Mouse (Mus musculus) MEL (cell line): Measurements from ENCODE around the gene Cnih2. TPM values are rescaled to one million over a fixed set of nuclear protein-coding genes. Genes with fewer than 3 reads are reported as not detected.

Experiments used
- DNase-seq: peaks from one replicate; pipeline ENCODE4 v3.0.0; 2011; ENCODE audit warnings: low read depth, low spot score
- H3K27ac ChIP-seq: 2 replicates; pipeline ENCODE4 v1.5.1; 2012; ENCODE audit warnings: low read depth, mild to moderate bottlenecking, control low read depth, low read length, moderate library complexity; ENCODE audit not compliant: control insufficient read depth
- H3K27me3 ChIP-seq, 2 experiments: fragments of 150-350 bp in 1 of 2; sonication (generic) in 1 of 2; 2 replicates each; pipeline ENCODE4 v1.6.1; 2012; ENCODE audit warnings: low read length in 2 of 2, mild to moderate bottlenecking in 2 of 2, improper control_type of control experiment in 1 of 2, moderate library complexity in 1 of 2; ENCODE audit not compliant: insufficient read depth in 2 of 2, control insufficient read depth in 1 of 2
- H3K36me3 ChIP-seq, 2 experiments: 2 replicates each; pipeline ENCODE4 v1.6.1; 2012 to 2014; ENCODE audit warnings: low read length in 2 of 2, improper control_type of control experiment in 1 of 2, inconsistent platforms in 1 of 2, mild to moderate bottlenecking in 1 of 2; ENCODE audit not compliant: insufficient read depth in 2 of 2, control insufficient read depth in 1 of 2
- H3K4me1 ChIP-seq, 2 experiments: fragments of 150-350 bp in 1 of 2; sonication (generic) in 1 of 2; 2 replicates each; pipeline ENCODE4 v1.6.1; 2012; ENCODE audit warnings: low read length in 2 of 2, improper control_type of control experiment in 1 of 2, mild to moderate bottlenecking in 1 of 2; ENCODE audit not compliant: insufficient read depth in 2 of 2, control insufficient read depth in 1 of 2
- H3K4me3 ChIP-seq, 2 experiments: fragments of 150-350 bp in 1 of 2; sonication (generic) in 1 of 2; 2 replicates each; pipeline ENCODE4 v1.5.1; 2012; ENCODE audit warnings: low read depth in 2 of 2, low read length in 2 of 2, mild to moderate bottlenecking in 2 of 2, moderate library complexity in 2 of 2, control low read depth in 1 of 2, improper control_type of control experiment in 1 of 2; ENCODE audit not compliant: control insufficient read depth in 1 of 2, insufficient read depth in 1 of 2
- H3K79me2 ChIP-seq: 2 replicates; pipeline ENCODE4 v1.6.1; 2012; ENCODE audit warnings: mild to moderate bottlenecking, low read length, moderate library complexity; ENCODE audit not compliant: control insufficient read depth, poor library complexity, insufficient read depth
- H3K9ac ChIP-seq: 2 replicates; pipeline ENCODE4 v1.6.1; 2012; ENCODE audit warnings: low read depth, mild to moderate bottlenecking, control low read depth, low read length, moderate library complexity; ENCODE audit not compliant: control insufficient read depth, poor library complexity, severe bottlenecking
- H3K9me3 ChIP-seq: fragments of 150-350 bp; sonication (generic); replicated peaks from 2 replicates; pipeline ENCODE4 v1.6.1; 2012; ENCODE audit warnings: mild to moderate bottlenecking, low read length, improper control_type of control experiment, moderate library complexity; ENCODE audit not compliant: insufficient read depth
- CHD2 ChIP-seq: IDR thresholded peaks from 2 replicates; pipeline ENCODE4 v1.6.1; 2011; ENCODE audit warnings: low read length, improper control_type of control experiment
- CTCF ChIP-seq, 3 experiments: IDR thresholded peaks in 2 of 3; conservative IDR thresholded peaks in 1 of 3; 2 replicates each; pipeline ENCODE4 v1.5.1; 2011 to 2012; ENCODE audit warnings: low read length in 3 of 3, low read depth in 2 of 3, mild to moderate bottlenecking in 2 of 3, improper control_type of control experiment in 1 of 3, inconsistent platforms in 1 of 3, mixed read lengths in 1 of 3, moderate library complexity in 1 of 3; ENCODE audit not compliant: control insufficient read depth in 1 of 3, insufficient read depth in 1 of 3, poor library complexity in 1 of 3, severe bottlenecking in 1 of 3
- E2F4 ChIP-seq: IDR thresholded peaks from 2 replicates; pipeline ENCODE4 v1.6.1; 2011; ENCODE audit warnings: low read depth, low read length, improper control_type of control experiment, borderline replicate concordance
- ELF1 ChIP-seq: IDR thresholded peaks from 2 replicates; pipeline ENCODE4 v1.6.1; 2014; ENCODE audit warnings: low read depth, mild to moderate bottlenecking, inconsistent platforms, low read length, improper control_type of control experiment, moderate library complexity
- EP300 ChIP-seq, 2 experiments: IDR thresholded peaks; 2 replicates each; pipeline ENCODE4 v1.6.1; 2011; ENCODE audit warnings: improper control_type of control experiment in 2 of 2, low read length in 2 of 2, low read depth in 1 of 2, mild to moderate bottlenecking in 1 of 2
- ETS1 ChIP-seq: IDR thresholded peaks from 2 replicates; pipeline ENCODE4 v1.6.1; 2012; ENCODE audit warnings: low read depth, mild to moderate bottlenecking, inconsistent platforms, low read length, improper control_type of control experiment, moderate library complexity
- GATA1 ChIP-seq: IDR thresholded peaks from 2 replicates; pipeline ENCODE4 v1.6.1; 2011; ENCODE audit warnings: low read depth, low read length, improper control_type of control experiment
- HCFC1 ChIP-seq: IDR thresholded peaks from 2 replicates; pipeline ENCODE4 v1.6.1; 2012; ENCODE audit warnings: low read depth, mild to moderate bottlenecking, inconsistent platforms, low read length, improper control_type of control experiment, moderate library complexity
- MAZ ChIP-seq: IDR thresholded peaks from 2 replicates; pipeline ENCODE4 v1.6.1; 2012; ENCODE audit warnings: low read depth, mild to moderate bottlenecking, inconsistent platforms, low read length, improper control_type of control experiment
- MYB ChIP-seq: IDR thresholded peaks from 2 replicates; pipeline ENCODE4 v1.6.1; 2011; ENCODE audit warnings: mild to moderate bottlenecking, low read depth, low read length, improper control_type of control experiment
- NELFE ChIP-seq: IDR thresholded peaks from 2 replicates; pipeline ENCODE4 v1.6.1; 2011; ENCODE audit warnings: low read depth, low read length, improper control_type of control experiment
- NRF1 ChIP-seq: IDR thresholded peaks from 2 replicates; pipeline ENCODE4 v1.6.1; 2014; ENCODE audit warnings: low read depth, mild to moderate bottlenecking, inconsistent platforms, low read length, improper control_type of control experiment, moderate library complexity; ENCODE audit not compliant: poor library complexity, insufficient read depth, severe bottlenecking
- POLR2A ChIP-seq, 2 experiments: IDR thresholded peaks; 2 replicates each; pipeline ENCODE4 v1.6.1; 2011 to 2012; ENCODE audit warnings: low read length in 2 of 2, mild to moderate bottlenecking in 2 of 2, control low read depth in 1 of 2, improper control_type of control experiment in 1 of 2, low read depth in 1 of 2, moderate library complexity in 1 of 2; ENCODE audit not compliant: control insufficient read depth in 1 of 2, insufficient read depth in 1 of 2, poor library complexity in 1 of 2
- POLR2AphosphoS5 ChIP-seq: IDR thresholded peaks from 2 replicates; pipeline ENCODE4 v1.6.1; 2012; ENCODE audit warnings: low read depth, borderline replicate concordance, mild to moderate bottlenecking, inconsistent platforms, low read length, moderate library complexity, mixed read lengths
- RAD21 ChIP-seq: IDR thresholded peaks from 2 replicates; pipeline ENCODE4 v1.6.1; 2011; ENCODE audit warnings: mild to moderate bottlenecking, low read depth, low read length, improper control_type of control experiment
- SMC3 ChIP-seq: IDR thresholded peaks from 2 replicates; pipeline ENCODE4 v1.6.1; 2011; ENCODE audit warnings: low read depth, low read length, improper control_type of control experiment
- TAL1 ChIP-seq: IDR thresholded peaks from 2 replicates; pipeline ENCODE4 v1.6.1; 2012; ENCODE audit warnings: mild to moderate bottlenecking, inconsistent platforms, low read length, moderate library complexity, mixed read lengths
- TBP ChIP-seq: IDR thresholded peaks from 2 replicates; pipeline ENCODE4 v1.8.0; 2011; ENCODE audit warnings: low read depth, low read length, improper control_type of control experiment
- TCF12 ChIP-seq: IDR thresholded peaks from 2 replicates; pipeline ENCODE4 v1.6.1; 2014; ENCODE audit warnings: low read depth, mild to moderate bottlenecking, inconsistent platforms, low read length, improper control_type of control experiment, moderate library complexity
- UBTF ChIP-seq: IDR thresholded peaks from 2 replicates; pipeline ENCODE4 v1.6.1; 2012; ENCODE audit warnings: low read depth, mild to moderate bottlenecking, inconsistent platforms, low read length, improper control_type of control experiment, moderate library complexity, borderline replicate concordance; ENCODE audit not compliant: insufficient read depth
- USF1 ChIP-seq: IDR thresholded peaks from 2 replicates; pipeline ENCODE4 v1.6.1; 2014; ENCODE audit warnings: low read depth, mild to moderate bottlenecking, inconsistent platforms, low read length, improper control_type of control experiment, moderate library complexity
- ZKSCAN1 ChIP-seq: IDR thresholded peaks from 2 replicates; pipeline ENCODE4 v1.6.1; 2012; ENCODE audit warnings: low read depth, mild to moderate bottlenecking, inconsistent platforms, low read length, improper control_type of control experiment, moderate library complexity
- ZNF384 ChIP-seq: IDR thresholded peaks from 2 replicates; pipeline ENCODE4 v1.6.1; 2012; ENCODE audit warnings: low read depth, mild to moderate bottlenecking, inconsistent platforms, low read length, improper control_type of control experiment
- polyA plus RNA-seq, 2 experiments: library from polyadenylated mRNA; stranded (reverse) in 1 of 2; unstranded in 1 of 2; fragments of >175 nt in 1 of 2; fragments of >200 nt in 1 of 2; gene quantifications; 2 replicates each; pipeline versions ENCODE4 v1.2.1 to v1.2.4; 2012; ENCODE audit warnings: low replicate concordance in 2 of 2, low read depth in 1 of 2; ENCODE audit not compliant: insufficient read length in 2 of 2, insufficient read depth in 1 of 2, missing spikeins in 1 of 2
- total RNA-seq: library from RNA; depleted of rRNA; stranded (reverse); fragments of 300-350 nt; gene quantifications from 2 replicates; pipeline ENCODE4 v1.2.3, GENCODE M21; 2012

The Cnih2 gene
- total and polyA plus RNA-seq, 3 experiments: 1.0 to 2.7 TPM; not detected in 1

DNA sequence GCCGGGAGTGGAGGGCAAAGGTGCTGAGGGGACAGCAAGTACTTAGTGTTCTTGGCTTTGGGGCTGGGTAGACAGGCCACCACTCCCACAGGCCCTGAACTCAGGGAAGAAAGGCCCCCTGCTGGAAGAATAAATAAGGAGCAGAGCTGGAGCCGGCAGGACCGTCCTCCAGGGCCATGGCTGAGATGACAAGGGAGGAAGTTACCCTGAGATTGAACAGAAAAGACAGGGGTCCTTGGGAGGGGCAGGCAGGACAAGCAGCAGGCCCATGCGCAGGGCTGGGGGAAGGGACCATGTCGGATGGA is 9.9 kb upstream of the Cnih2 start:
- TF ChIP-seq TBP (no peak), SMC3 (peak; percentile 17; the same call in 1 of the 2 replicates), CTCF (IDR thresholded peaks at IDR 0.05 in 2 of 3, conservative IDR thresholded peaks at IDR 0.05 in 1 of 3; ENCODE audit: control insufficient read depth in 1 of 3, insufficient read depth in 1 of 3, low read depth in 2 of 3, low read length in 3 of 3, poor library complexity in 1 of 3, severe bottlenecking in 1 of 3) (peak in 2 of 3 experiments; percentile 17 to 34; a peak in 2 of 6 replicates)
- H3K27ac ChIP-seq: no peak overlapping the region
- H3K4me1 ChIP-seq: peaks cover 2 to 6% of the 10 kb centered on the region in 2 experiments; a peak in 3 of 4 replicates
- peaks cover 1 to 6% of the 10 kb centered on the region in 2 experiments; a peak in 3 of 4 replicates for H3K36me3 ChIP-seq
- DNase-seq: peak; percentile 39
- no peak overlapping the region for H3K9ac ChIP-seq
- peaks cover 9% of the 10 kb centered on the region; the same call in 1 of the 2 replicates for H3K79me2 ChIP-seq
- no peaks in the 10 kb centered on the region for H3K27me3 ChIP-seq
- H3K9me3 ChIP-seq: no peaks in the 10 kb centered on the region
- H3K4me3 ChIP-seq: no peak overlapping the region

DNA sequence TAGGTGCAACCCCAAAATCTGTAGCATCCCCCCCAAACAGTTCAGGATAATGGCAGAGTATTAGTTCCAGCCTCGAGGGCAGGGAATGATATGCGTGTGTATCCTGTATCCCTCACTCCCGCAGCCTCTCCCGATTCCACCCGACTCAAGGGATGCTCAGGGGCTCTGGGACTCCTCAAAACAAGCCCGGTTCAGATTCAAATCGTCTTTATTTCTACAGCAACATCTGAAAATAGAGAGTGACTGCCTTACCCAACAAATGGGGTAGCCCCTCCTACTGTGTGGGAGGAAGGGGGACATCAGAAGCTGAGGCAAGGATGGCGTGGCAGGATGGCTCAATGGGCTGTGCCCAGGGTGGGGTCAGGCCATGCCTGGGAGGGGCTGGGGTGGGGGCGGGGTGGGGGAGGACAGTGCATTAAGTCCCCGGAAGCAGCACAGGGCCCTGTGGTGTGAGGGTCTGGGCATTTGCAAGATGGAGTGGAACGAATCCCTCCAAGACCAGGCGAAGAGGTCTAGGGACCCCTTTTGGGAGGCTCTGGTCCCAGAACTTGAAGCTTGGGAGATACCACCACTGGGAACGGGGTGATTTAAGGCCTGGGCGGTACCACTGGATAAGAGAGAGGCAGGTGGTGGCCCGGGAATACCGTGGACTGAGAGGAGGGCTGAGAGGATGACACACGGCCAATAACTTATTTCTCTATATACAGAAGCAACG is 9.4 kb upstream of the Cnih2 start:
- H3K27me3 ChIP-seq: no peaks in the 10 kb centered on the region
- H3K27ac ChIP-seq: no peak overlapping the region
- no peak overlapping the region for H3K9ac ChIP-seq
- H3K9me3 ChIP-seq: no peaks in the 10 kb centered on the region
- no peak for DNase-seq
- TF ChIP-seq UBTF (no peak), NRF1 (no peak)
- TF ChIP-seq, all 39 proteins: peak for 0
- Histone ChIP-seq H3K4me1 (peaks cover 2 to 6% of the 10 kb centered on the region in 2 experiments; a peak in 3 of 4 replicates), H3K36me3 (peaks cover 1 to 6% of the 10 kb centered on the region in 2 experiments; a peak in 3 of 4 replicates), H3K4me3 (no peak overlapping the region), H3K79me2 (peaks cover 9% of the 10 kb centered on the region; the same call in 1 of the 2 replicates)

DNA sequence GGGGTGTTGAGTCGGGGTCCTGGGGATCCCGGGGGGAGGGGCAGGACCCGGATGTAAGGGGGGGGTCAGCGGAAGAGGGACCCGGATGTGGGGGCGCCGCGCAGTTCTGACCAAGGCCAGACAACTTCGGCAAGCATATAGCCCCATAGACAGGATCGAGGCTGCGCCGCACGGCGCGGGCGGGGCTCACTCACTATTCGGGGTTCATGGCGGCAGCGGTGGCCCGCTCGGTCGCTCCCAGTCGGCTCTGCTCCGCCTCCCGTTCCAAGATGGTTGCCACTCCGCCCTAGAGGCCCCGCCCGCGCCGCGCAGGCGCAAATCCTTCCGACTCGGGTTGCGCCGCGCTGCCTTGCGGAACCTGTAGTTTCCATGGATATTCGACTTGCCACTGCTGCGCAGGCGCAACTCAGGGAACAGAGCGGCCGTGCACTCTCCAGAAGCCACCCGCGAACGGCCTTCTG is 8.4 kb upstream of the Cnih2 start, which contains the start of gene Rab1b:
Gene Rab1b, minus strand, starts transcription at position 342 of the 461 bp plus-strand sequence.
- H3K27me3 ChIP-seq: no peaks in the 10 kb centered on the region
- peaks cover 1 to 6% of the 10 kb centered on the region in 2 experiments; a peak in 3 of 4 replicates for H3K36me3 ChIP-seq
- peak; percentile 98 for DNase-seq
- H3K4me3 ChIP-seq: peak within 1 kb of the TSS; percentile 88 to 93
- H3K9me3 ChIP-seq: no peaks in the 10 kb centered on the region
- peaks cover 9% of the 10 kb centered on the region; the same call in 1 of the 2 replicates for H3K79me2 ChIP-seq
- H3K9ac ChIP-seq: peak within 1 kb of the TSS; percentile 96
- H3K4me1 ChIP-seq: peaks cover 2 to 6% of the 10 kb centered on the region in 2 experiments; a peak in 3 of 4 replicates
- H3K27ac ChIP-seq: peak within 1 kb of the TSS; percentile 90
- no peak for TF ChIP-seq SMC3
- no peak for TF ChIP-seq UBTF
- TF ChIP-seq ETS1: no peak; the same call in 1 of the 2 replicates
- TF ChIP-seq TCF12: peak; percentile 52; the same call in 1 of the 2 replicates
- peak; percentile 96 for TF ChIP-seq HCFC1
- no peak for TF ChIP-seq CHD2
- no peak for TF ChIP-seq ELF1
- no peak for TF ChIP-seq RAD21
- no peak for TF ChIP-seq POLR2AphosphoS5
- no peak for TF ChIP-seq ZKSCAN1
- no peak for TF ChIP-seq USF1
- no peak for TF ChIP-seq GATA1
- peak; percentile 60 for TF ChIP-seq NELFE
- TF ChIP-seq E2F4: no peak; the same call in 1 of the 2 replicates
- TF ChIP-seq NRF1: peak; percentile 93
- TF ChIP-seq TAL1: no peak
- TF ChIP-seq MAZ: peak; percentile 77
- TF ChIP-seq POLR2A (IDR thresholded peaks at IDR 0.05; ENCODE audit: control insufficient read depth in 1 of 2, insufficient read depth in 1 of 2, low read depth in 1 of 2, low read length in 2 of 2, poor library complexity in 1 of 2): peak; percentile 29 to 78; a peak in 2 of 4 replicates
- TF ChIP-seq MYB: no peak
- TF ChIP-seq ZNF384: no peak
- TF ChIP-seq CTCF (IDR thresholded peaks at IDR 0.05 in 2 of 3, conservative IDR thresholded peaks at IDR 0.05 in 1 of 3; ENCODE audit: control insufficient read depth in 1 of 3, insufficient read depth in 1 of 3, low read depth in 2 of 3, low read length in 3 of 3, poor library complexity in 1 of 3, severe bottlenecking in 1 of 3): no peak
- TF ChIP-seq EP300 (IDR thresholded peaks at IDR 0.05; ENCODE audit: low read depth in 1 of 2, low read length in 2 of 2): no peak
